Mouse (Mus musculus) liver, embryonic 13.5 days (tissue): ENCODE data around the gene Decr2. TPM values are rescaled to one million over a fixed set of nuclear protein-coding genes. Genes with fewer than 3 reads are reported as not detected.
"Not testable (repeated sequence)": the region's sequence is repeated elsewhere in the genome, so short reads cannot be mapped to it uniquely, and the experiment has no call there.

ENCODE experiments used
- ATAC-seq: fragments of 200-750 bp; cut with Nextera tagmentation; 2 replicates; pipeline ENCODE4 v1.8.0; 2017; ENCODE audit warnings: low read depth, mild to moderate bottlenecking, moderate number of reproducible peaks, moderate library complexity
- DNase-seq: peaks from one replicate; pipeline ENCODE4 v3.0.0; 2022
- H3K27ac ChIP-seq: fragments of 300-500 bp; sonication (generic); 2 replicates; pipeline ENCODE4 v1.5.1; 2015; ENCODE audit warnings: moderate library complexity, mild to moderate bottlenecking, inconsistent platforms
- H3K27me3 ChIP-seq: fragments of 300-500 bp; sonication (generic); 2 replicates; pipeline ENCODE4 v1.6.1; 2015; ENCODE audit warnings: mild to moderate bottlenecking, inconsistent platforms
- H3K36me3 ChIP-seq: fragments of 300-500 bp; sonication (generic); 2 replicates; pipeline ENCODE4 v1.6.1; 2015; ENCODE audit warnings: mild to moderate bottlenecking, inconsistent platforms
- H3K4me1 ChIP-seq: fragments of 300-500 bp; sonication (generic); replicated peaks from 2 replicates; pipeline ENCODE4 v1.6.1; 2015; ENCODE audit warnings: inconsistent platforms
- H3K4me2 ChIP-seq: fragments of 300-500 bp; sonication (generic); 2 replicates; pipeline ENCODE4 v1.6.1; 2015; ENCODE audit warnings: inconsistent platforms, mild to moderate bottlenecking, moderate library complexity
- H3K4me3 ChIP-seq: fragments of 300-500 bp; sonication (generic); replicated peaks from 2 replicates; pipeline ENCODE4 v1.5.1; 2015; ENCODE audit warnings: mild to moderate bottlenecking, inconsistent platforms
- H3K9ac ChIP-seq: fragments of 300-500 bp; sonication (generic); 2 replicates; pipeline ENCODE4 v1.6.1; 2015; ENCODE audit warnings: mild to moderate bottlenecking, inconsistent platforms
- H3K9me3 ChIP-seq: fragments of 300-500 bp; sonication (generic); replicated peaks from 2 replicates; pipeline ENCODE4 v1.6.1; 2016; ENCODE audit warnings: inconsistent platforms
- WGBS: fragments of 180-500 bp; shearing (Covaris S2); methylation state at CpG from one replicate; pipeline ENCODE4 v1.1.7; 2015; ENCODE audit not compliant: insufficient replicate concordance; 5-methylcytosine and 5-hydroxymethylcytosine counted together
- polyA plus RNA-seq: library from polyadenylated mRNA; unstranded; fragments of >200 nt; fragmentation: Nextera tagmentation; extraction: Ambion mirVana; gene quantifications from 2 replicates; pipeline ENCODE4 v1.2.1, GENCODE M21; 2015

The Decr2 gene
- polyA plus RNA-seq, 1 experiment from 2014 or later = 11.1 TPM

DNA sequence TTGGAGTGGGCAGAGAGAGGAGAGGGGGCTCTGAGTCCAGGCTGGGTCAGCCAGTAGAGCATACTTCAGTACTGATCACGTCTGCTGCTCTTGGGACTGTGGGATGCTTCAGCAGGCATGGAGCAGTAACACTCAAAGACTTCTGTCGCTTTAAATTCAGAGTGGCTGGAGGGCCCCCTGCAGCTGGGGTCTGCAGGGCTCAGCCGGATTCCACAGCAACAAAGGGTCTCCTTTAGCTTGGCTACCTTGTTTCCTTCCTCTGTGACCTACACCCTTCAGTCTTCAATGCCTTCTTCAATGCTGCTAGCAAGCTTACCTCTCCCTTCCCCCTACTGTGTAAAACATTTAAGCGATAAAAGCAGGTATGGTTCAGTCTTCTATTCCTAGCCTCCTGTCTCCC, 20.9 kb upstream of the Decr2 start:
- no peak for DNase-seq
- H3K27me3 ChIP-seq = peaks cover 67% of the 10 kb centered on the region

GRCm38 (mm10) chr17:26110156-26110555, 20.0 kb upstream of the Decr2 start:
- Histone ChIP-seq H3K27ac (no peak overlapping the region), H3K27me3 (peaks cover 58% of the 10 kb centered on the region), H3K9ac (no peak overlapping the region), H3K36me3 (no peaks in the 10 kb centered on the region), H3K4me1 (peaks cover 18% of the 10 kb centered on the region), H3K9me3 (no peaks in the 10 kb centered on the region), H3K4me2 (no peak overlapping the region), H3K4me3 (no peak overlapping the region)
- ATAC-seq (no peak), DNase-seq (no peak)
- 28% methylated on average over 4 of the region's 4 CpGs for WGBS

More for the DNA sequence above, 20.9 kb upstream of the Decr2 start:
- peaks cover 23% of the 10 kb centered on the region for H3K4me1 ChIP-seq
- H3K9ac ChIP-seq = no peak overlapping the region
- H3K4me2 ChIP-seq = no peak overlapping the region
- H3K36me3 ChIP-seq = no peaks in the 10 kb centered on the region
- no peak overlapping the region for H3K27ac ChIP-seq
- no peak for ATAC-seq
- H3K4me3 ChIP-seq = no peak overlapping the region
- no peaks in the 10 kb centered on the region for H3K9me3 ChIP-seq
- WGBS = 21% methylated on average over 4 of the region's 4 CpGs

DNA sequence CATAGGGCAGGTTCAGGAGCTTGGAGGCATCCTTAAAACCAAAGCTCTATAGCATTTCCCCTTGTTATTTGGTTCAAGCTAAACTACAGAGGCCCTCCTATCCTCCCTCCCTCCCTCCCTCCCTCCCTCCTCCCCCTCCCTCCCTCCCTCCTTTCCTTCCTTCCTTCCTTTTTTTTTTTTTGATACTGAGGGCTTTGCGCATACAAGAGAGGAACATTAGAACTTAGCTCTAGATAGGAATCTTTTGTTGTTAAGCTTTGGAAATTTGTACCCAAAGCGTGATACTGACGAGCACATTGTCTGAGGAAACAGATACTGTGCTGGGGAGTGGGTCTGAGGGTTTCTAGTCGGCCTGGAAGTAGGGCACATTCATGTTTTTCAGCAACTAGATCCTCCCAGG, 15.5 kb upstream of the Decr2 start:
- Histone ChIP-seq H3K27ac (no peak overlapping the region), H3K4me2 (no peak overlapping the region), H3K4me1 (peaks cover 11% of the 10 kb centered on the region), H3K27me3 (peaks cover 13% of the 10 kb centered on the region), H3K9ac (no peak overlapping the region), H3K4me3 (no peak overlapping the region), H3K9me3 (no peaks in the 10 kb centered on the region), H3K36me3 (no peaks in the 10 kb centered on the region)
- ATAC-seq (no peak), DNase-seq (no peak)
- 32% methylated on average over 4 of the region's 4 CpGs for WGBS

GRCm38 (mm10) chr17:26101478-26101877, 11.3 kb upstream of the Decr2 start:
- H3K27ac ChIP-seq = no peak overlapping the region
- no peaks in the 10 kb centered on the region for H3K9me3 ChIP-seq
- H3K9ac ChIP-seq = no peak overlapping the region
- ATAC-seq = peak; percentile 79
- WGBS = 54% methylated on average over 4 of the region's 4 CpGs
- no peaks in the 10 kb centered on the region for H3K27me3 ChIP-seq
- DNase-seq = no peak
- H3K4me2 ChIP-seq = no peak overlapping the region
- H3K4me3 ChIP-seq = no peak overlapping the region
- H3K36me3 ChIP-seq = no peaks in the 10 kb centered on the region
- H3K4me1 ChIP-seq = peaks cover 11% of the 10 kb centered on the region

DNA sequence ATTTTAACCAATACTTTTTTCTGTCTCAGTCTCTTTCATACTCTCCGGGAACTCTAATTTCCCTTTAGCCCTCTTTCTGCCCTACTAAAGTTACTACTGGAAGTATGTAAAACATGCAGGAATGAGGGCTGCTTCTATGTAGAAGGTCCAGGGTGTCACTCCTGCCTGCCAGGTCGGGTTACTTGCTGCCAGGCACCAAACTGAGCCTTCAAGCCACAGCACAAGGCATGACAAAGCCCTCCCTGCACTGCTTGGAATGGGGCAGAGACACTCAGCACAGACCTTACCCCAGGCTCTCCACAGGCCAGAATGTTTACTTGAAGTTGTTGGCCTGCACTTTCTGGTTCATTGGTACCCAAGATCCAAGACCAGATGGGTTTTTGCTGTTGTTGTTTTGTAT, 10.0 kb upstream of the Decr2 start:
- no peaks in the 10 kb centered on the region for H3K36me3 ChIP-seq
- no peak for DNase-seq
- peaks cover 23% of the 10 kb centered on the region for H3K4me1 ChIP-seq
- no peak overlapping the region for H3K9ac ChIP-seq
- no peak overlapping the region for H3K27ac ChIP-seq
- no peak overlapping the region for H3K4me2 ChIP-seq
- no peaks in the 10 kb centered on the region for H3K27me3 ChIP-seq
- WGBS = 41% methylated on average over 2 of the region's 2 CpGs
- H3K4me3 ChIP-seq = no peak overlapping the region
- no peak for ATAC-seq
- no peaks in the 10 kb centered on the region for H3K9me3 ChIP-seq

GRCm38 (mm10) chr17:26099316-26099715, 9.2 kb upstream of the Decr2 start:
- not testable (repeated sequence) for H3K9ac ChIP-seq, H3K4me3 ChIP-seq, H3K9me3 ChIP-seq, H3K36me3 ChIP-seq, DNase-seq, H3K4me2 ChIP-seq, H3K27ac ChIP-seq, ATAC-seq, H3K27me3 ChIP-seq
- H3K4me1 ChIP-seq = peaks cover 31% of the 10 kb centered on the region
- WGBS = 51% methylated on average over 3 of the region's 3 CpGs

DNA sequence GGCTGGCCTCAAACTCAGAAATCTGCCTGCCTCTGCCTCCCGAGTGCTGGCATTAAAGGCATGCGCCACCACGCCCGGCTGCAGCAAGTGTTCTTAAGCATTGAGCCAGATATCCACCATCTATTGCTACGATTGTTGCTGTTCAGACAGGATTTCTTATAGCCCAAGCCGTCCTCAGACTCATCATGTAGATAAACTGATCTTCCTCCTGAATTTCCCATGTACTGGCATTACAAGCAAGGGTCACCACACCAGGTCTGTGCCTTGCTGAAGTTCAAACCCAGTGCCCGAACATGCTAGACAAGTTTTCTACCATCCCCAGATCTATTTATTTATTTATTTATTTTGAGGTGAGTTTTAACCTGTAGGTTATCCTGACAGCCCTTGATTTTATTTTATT, 8.3 kb upstream of the Decr2 start:
- ATAC-seq (no peak), DNase-seq (no peak)
- H3K27ac ChIP-seq = no peak overlapping the region
- peaks cover 40% of the 10 kb centered on the region for H3K4me1 ChIP-seq
- H3K36me3 ChIP-seq = 0 out of 2 replicates have a peak, but pooled peaks cover under 1% of the 10 kb centered on the region
- no peaks in the 10 kb centered on the region for H3K9me3 ChIP-seq
- H3K9ac ChIP-seq = no peak overlapping the region
- no peak overlapping the region for H3K4me3 ChIP-seq
- H3K27me3 ChIP-seq = no peaks in the 10 kb centered on the region
- H3K4me2 ChIP-seq = no peak overlapping the region
- WGBS = 73% methylated on average over 7 of the region's 7 CpGs

DNA sequence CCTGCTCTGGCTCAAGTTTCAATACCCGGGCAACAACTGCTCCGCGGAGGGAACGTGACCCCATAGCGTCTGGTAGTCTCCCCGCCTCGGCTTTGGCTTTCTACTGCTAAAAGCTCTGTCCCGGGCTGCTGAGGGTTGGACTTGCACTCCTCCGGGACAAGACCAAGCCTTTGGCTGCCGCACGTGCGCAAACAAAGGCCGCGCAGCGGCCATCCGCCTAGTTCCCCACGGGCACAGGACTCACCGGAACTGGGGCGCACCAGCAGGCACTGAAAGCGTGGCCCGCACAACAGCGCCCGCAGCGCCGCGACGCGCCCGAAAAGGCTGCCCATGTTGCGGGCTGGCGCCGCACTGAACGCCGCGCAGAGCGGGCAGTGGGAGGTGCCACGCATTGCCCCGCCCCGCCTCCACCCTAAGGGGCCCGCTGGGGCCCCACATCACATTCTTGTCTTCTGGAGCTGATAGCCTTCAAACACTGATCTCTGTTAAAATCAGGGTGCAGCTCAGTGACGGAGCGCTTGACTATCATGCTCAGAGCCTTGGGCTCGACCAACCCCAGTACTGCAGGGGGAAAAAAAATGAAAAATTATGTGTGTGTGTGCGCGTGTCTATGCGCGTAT, 5.1 kb upstream of the Decr2 start, which contains the start of gene Nme4:
Nme4 (minus strand) TSS at position 482 of the 620 bp plus-strand sequence.
- Histone ChIP-seq H3K9me3 (no peaks in the 10 kb centered on the region), H3K4me3 (peak within 1 kb of the TSS; percentile 71), H3K27me3 (no peaks in the 10 kb centered on the region), H3K4me2 (peak within 1 kb of the TSS; percentile 95), H3K9ac (peak within 1 kb of the TSS; percentile 77), H3K4me1 (peaks cover 39% of the 10 kb centered on the region), H3K27ac (peak within 1 kb of the TSS; percentile 81), H3K36me3 (peaks cover 15% of the 10 kb centered on the region)
- peak; percentile 86 for ATAC-seq
- DNase-seq = peak; percentile 78
- 2% methylated on average over 47 of the region's 47 CpGs for WGBS

GRCm38 (mm10) chr17:26094531-26095110, 4.5 kb upstream of the Decr2 start:
- H3K4me1 ChIP-seq = peaks cover 45% of the 10 kb centered on the region
- peaks cover 15% of the 10 kb centered on the region for H3K36me3 ChIP-seq
- no peaks in the 10 kb centered on the region for H3K27me3 ChIP-seq
- no peak for ATAC-seq
- H3K4me3 ChIP-seq = peak overlapping the region; percentile 71
- no peaks in the 10 kb centered on the region for H3K9me3 ChIP-seq
- 18% methylated on average over 9 of the region's 9 CpGs for WGBS
- no peak for DNase-seq
- peak overlapping the region; percentile 81 for H3K27ac ChIP-seq
- peak overlapping the region; percentile 95 for H3K4me2 ChIP-seq
- peak overlapping the region; percentile 77 for H3K9ac ChIP-seq

DNA sequence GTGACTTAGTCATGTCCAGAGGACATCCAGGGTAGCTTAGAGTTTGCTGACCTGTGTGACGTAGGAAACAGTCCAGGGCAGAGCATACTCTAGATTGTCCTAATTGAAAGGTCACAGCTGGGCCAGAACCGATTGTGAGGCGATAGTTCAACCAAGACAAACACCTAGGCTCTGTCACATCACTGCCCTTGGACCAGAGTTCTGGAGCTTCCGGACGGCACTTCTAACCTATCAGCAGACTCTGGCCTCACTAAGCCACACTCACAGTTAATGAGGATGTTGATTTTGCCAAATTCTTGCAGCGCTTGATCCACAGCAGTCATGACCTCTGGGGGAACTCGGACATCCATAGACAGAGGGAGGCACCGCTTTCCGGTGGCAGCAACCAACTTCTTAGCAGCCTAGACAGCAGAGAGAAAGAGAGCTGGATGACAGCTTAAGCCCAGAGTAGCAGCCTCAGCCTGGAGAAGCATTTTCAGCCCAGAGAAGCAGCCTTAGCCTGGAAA, 3.0 kb downstream of the Decr2 start:
- ATAC-seq (no peak), DNase-seq (no peak)
- Histone ChIP-seq H3K27ac (no peak overlapping the region), H3K27me3 (no peaks in the 10 kb centered on the region), H3K9ac (no peak overlapping the region), H3K9me3 (no peaks in the 10 kb centered on the region), H3K36me3 (peaks cover 4% of the 10 kb centered on the region), H3K4me3 (no peak overlapping the region), H3K4me1 (peaks cover 18% of the 10 kb centered on the region), H3K4me2 (no peak overlapping the region)
- WGBS = 79% methylated on average over 9 of the region's 9 CpGs

GRCm38 (mm10) chr17:26080867-26081266, 9.3 kb downstream of the Decr2 start:
- Histone ChIP-seq H3K27ac (no peak overlapping the region), H3K4me2 (no peak overlapping the region), H3K9ac (no peak overlapping the region; the same call in 1 of the 2 replicates), H3K4me1 (no peaks in the 10 kb centered on the region), H3K9me3 (no peaks in the 10 kb centered on the region), H3K36me3 (no peaks in the 10 kb centered on the region), H3K4me3 (no peak overlapping the region), H3K27me3 (peaks cover 10% of the 10 kb centered on the region; the same call in 1 of the 2 replicates)
- DNase-seq = no peak
- ATAC-seq = no peak
- WGBS = 19% methylated on average over 2 of the region's 2 CpGs

DNA sequence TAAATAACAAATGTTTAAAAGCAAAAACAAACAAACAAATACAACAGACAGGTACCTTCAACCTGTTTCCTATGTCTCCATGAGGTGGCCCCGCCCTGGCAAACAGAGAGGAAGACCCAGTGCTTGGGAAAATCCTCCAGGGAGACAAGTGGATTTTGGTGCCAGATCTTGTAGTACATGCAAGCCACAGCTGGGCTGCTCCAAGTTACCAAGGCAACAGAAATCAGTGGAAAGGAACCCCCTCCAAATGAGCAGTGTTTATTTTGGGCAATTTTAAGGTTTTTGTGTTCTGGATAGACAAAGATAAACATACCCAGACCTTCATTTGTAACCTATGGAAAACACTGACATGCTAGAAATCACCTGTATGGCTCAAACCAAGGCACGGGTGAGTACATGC, 11.3 kb downstream of the Decr2 start:
- Histone ChIP-seq H3K27me3 (peaks cover 10% of the 10 kb centered on the region; the same call in 1 of the 2 replicates), H3K4me3 (no peak overlapping the region), H3K9me3 (no peaks in the 10 kb centered on the region), H3K27ac (no peak overlapping the region), H3K9ac (no peak overlapping the region), H3K4me2 (no peak overlapping the region), H3K4me1 (no peaks in the 10 kb centered on the region), H3K36me3 (no peaks in the 10 kb centered on the region)
- DNase-seq (no peak), ATAC-seq (no peak)
- WGBS = 55% methylated on average over 2 of the region's 2 CpGs
